Mouse (Mus musculus) erythroblast, embryonic 14.5 days (primary cell): ENCODE data around the gene Shroom3.

Source experiments
- GATA1 ChIP-seq: IDR thresholded peaks from 2 replicates; pipeline ENCODE4 v1.6.1; 2012; ENCODE audit warnings: low read length, inconsistent platforms, mixed read lengths
- TAL1 ChIP-seq: IDR thresholded peaks from 3 replicates; pipeline ENCODE4 v1.6.1; 2012; ENCODE audit warnings: low read length, inconsistent platforms, mixed read lengths

- TF ChIP-seq GATA1: no peak
- TF ChIP-seq TAL1: no peak
Observed at GRCm38 (mm10) chr5:92905594-92906008, 222.4 kb downstream of the Shroom3 start.
